Mouse (Mus musculus) left cerebral cortex, adult 2 months (tissue): Measurements from ENCODE around the gene Ppa2. TPM values are rescaled to one million over a fixed set of nuclear protein-coding genes. Genes with fewer than 3 reads are reported as not detected.
A peak's percentile ranks its signal among the peaks of the same experiment; 100 is the strongest.

ENCODE experiments used
- DNase-seq, 2 experiments: peaks; one replicate each; pipeline ENCODE4 v3.0.0; 2021 to 2022; ENCODE audit warnings: low spot score in 2 of 2, mixed read lengths in 1 of 2; ENCODE audit errors: extremely low spot score in 1 of 2
- H3K27ac ChIP-seq: fragments of 200-600 bp; 2 replicates; pipeline ENCODE4 v1.8.1; 2022
- H3K4me3 ChIP-seq: fragments of 200-600 bp; 2 replicates; pipeline ENCODE4 v1.8.1; 2022
- CTCF ChIP-seq: fragments of 200-600 bp; IDR thresholded peaks from 2 replicates; pipeline ENCODE4 v1.8.1; 2022; ENCODE audit warnings: antibody characterized with exemption, mild to moderate bottlenecking, moderate library complexity
- intact Hi-C: fragments of 180-260 bp; cut with DNase I; formaldehyde crosslinking; loops from one replicate; pipeline ENCODE4 v1.15.1; 2025
- long read RNA-seq, 2 experiments: library from polyadenylated mRNA; stranded (forward); transcript quantifications; one replicate each; pipeline ENCODE4 v2.0.0; 2021; ENCODE audit warnings: borderline mapping rate in 2 of 2
- total RNA-seq, 2 experiments: library from RNA; stranded (reverse); gene quantifications; 2 replicates each; pipeline ENCODE4 v1.2.3; 2021

Ppa2 gene
- total RNA-seq: 10 to 100 TPM; 50.0 to 52.5 TPM
- long read RNA-seq, experiment 1, transcript Ppa2-201 (12 exons, 1,226 nt): major isoform, 25 of 32 reads
- long read RNA-seq, experiment 1, partial matches to known transcripts: 1 of 32 reads
- long read RNA-seq, experiment 1, other reads (novel, unspliced or antisense): 5 of 32 reads
- long read RNA-seq, experiment 2, transcript Ppa2-201 (12 exons, 1,226 nt): major isoform, 21 of 27 reads
- long read RNA-seq, experiment 2, partial matches to known transcripts: 0 of 27 reads
- long read RNA-seq, experiment 2, other reads (novel, unspliced or antisense): 5 of 27 reads

DNA sequence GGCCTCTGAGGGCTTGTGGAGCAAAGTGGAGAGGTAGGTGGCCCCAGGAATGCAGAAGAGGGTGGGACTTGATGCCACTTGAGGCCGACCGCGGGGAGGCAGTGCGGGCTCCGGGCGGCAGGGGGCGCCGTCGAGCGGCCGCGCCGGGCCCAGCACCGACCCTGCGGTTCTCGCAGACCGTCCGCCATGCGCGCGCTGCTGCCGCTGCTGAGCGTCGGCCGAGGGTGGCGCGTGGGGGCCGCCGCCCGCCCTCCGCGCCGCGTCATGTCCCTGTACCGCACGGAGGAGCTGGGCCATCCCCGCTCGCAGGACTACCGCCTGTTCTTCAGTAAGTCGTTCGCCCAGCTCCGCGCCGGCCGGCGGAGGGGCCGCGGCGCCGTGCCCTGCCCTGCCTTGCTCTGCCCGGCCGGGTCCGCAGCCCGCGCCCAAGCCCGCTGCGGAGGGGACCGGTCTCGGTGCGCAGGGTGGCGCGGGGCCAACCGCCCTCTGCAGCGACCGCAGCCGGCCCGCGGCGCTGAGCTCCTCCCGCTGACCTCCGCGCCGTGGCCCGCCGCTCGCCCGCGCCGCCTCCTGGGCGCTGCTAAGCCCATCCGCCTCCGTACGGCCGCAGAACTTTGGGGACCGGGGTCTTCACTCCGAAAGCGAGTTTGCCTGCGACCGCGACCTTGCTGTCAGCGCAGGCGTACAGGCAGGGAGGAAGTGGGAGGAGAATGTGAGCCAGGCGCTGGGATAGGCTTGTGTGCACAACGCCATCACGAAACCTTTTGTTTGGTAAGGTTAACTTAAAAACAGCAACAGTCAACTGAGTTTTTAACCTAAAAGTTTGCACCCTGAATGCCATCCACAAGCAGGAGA is at the start of gene Ppa2:
Ppa2 (plus strand) TSS at position 157 of the 855 bp plus-strand sequence.
- DNase-seq: peak; percentile 79 to 85
- intact Hi-C loops: loop anchor here (1.0 to 10.0 kb wide), 6 partner anchors 219 to 1317 kb away; partner anchors contain the start of gene Ints12
- Histone ChIP-seq H3K27ac (peak within 1 kb of the TSS; percentile 92), H3K4me3 (peak within 1 kb of the TSS; percentile 58)
- TF ChIP-seq CTCF: peak; percentile 93

DNA sequence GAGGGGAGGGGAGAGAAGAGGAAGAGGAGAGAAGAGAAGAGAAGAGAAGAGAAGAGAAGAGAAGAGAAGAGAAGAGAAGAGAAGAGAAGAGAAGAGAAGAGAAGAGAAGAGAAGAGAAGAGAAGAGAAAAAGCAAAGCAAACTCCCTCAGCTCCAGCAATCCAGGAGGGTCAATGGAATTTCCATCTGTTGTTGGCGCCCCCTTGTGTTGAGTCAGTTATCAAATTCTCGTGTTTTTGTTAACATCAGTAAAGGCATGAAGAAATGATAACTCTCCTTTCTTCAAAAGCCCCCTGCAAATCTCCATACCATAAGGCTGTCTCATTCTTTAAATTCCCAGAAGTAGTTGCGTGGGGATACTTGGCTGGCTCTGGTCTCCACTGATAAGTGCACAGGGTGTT is 38.0 kb upstream of the Ppa2 start:
- Histone ChIP-seq H3K4me3 (no peak overlapping the region), H3K27ac (no peak overlapping the region)
- intact Hi-C loops: loop anchor here (1.0 to 5.0 kb wide), 4 partner anchors 140 to 525 kb away; no protein-coding TSS in a partner anchor
- TF ChIP-seq CTCF: peak; percentile 77
- peak; percentile 76 to 84 for DNase-seq

DNA sequence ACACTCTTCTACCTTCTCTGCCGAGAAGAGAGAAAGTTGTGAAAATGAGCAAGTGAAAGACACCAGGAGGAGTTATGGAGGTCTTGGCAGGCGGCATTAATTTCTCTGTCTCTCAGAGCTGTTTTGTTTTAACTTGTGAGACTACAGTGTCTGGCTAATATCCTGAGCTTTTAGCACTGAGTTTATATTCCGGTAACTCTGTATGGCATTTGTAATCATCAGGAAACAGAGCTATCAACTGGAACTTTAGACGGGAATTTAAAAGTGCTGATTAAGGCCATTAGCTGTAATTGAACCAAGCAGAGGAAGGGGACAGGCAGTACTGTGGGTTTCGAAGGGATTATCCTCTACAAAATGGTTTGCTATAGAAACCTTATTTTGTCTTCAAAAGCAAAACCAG is 25.3 kb upstream of the Ppa2 start:
- DNase-seq: no peak
- no peak for TF ChIP-seq CTCF
- Histone ChIP-seq H3K27ac (no peak overlapping the region), H3K4me3 (no peak overlapping the region)
- intact Hi-C loops: no loop called here

DNA sequence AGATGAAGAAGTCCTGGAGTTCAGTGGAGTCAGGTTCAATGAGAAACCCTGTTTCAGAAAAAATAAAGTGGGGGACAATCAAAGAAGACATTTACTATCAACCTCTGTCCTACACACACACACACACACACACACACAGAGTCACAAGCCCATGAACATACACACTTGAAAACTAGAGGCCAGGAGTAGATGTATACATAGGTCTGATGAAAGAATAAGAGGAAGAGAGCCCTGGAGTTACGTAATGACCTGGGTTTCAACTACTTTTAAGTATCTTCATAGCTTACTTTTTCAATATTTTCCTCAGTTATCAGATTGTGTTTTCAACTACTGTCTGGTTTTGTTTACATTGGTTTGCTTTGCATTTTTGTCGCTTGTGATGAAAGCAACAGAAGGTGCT is 21.1 kb upstream of the Ppa2 start:
- no peak for DNase-seq
- intact Hi-C loops: no loop called here
- H3K4me3 ChIP-seq: no peak overlapping the region
- no peak overlapping the region for H3K27ac ChIP-seq
- TF ChIP-seq CTCF: no peak

DNA sequence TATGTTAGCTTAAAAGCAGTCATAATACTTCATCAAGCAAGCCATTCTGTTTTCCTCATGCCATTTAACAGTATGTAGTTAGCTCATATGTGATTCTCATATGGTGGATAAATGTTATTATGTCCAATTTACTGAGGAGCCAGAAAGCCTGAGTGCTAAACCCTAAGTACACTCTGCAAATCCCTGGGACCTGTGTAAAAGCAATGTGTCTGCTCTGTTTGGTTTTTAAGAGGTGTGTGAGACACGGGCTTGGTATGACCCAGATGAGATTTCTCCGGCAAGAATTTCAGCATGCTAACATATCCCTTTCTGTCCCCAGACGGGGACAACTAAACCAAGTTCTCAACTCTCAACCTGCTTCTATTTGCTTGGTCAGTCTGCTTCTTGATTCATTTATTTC is 5.6 kb upstream of the Ppa2 start:
- no peak for DNase-seq
- Histone ChIP-seq H3K4me3 (no peak overlapping the region), H3K27ac (no peak overlapping the region)
- no peak for TF ChIP-seq CTCF
- intact Hi-C loops: no loop called here

DNA sequence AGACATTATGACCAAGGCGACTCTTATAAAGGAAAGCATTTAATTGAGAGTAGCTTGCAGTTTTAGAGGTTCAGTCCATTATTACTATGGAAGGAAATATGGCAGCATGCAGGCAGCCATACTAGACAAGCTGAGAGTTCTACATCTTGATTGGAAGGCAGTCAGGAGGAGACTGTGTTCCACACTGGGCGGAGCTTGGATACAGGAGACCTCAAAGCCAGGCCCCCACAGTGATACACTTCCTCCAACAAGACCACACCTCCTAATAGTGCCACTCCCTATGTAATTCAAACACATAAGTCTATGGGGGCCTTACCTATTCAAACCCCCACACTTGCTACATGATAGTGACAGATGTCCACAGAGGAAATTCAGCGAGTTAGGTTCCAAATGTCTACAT is 1.5 kb upstream of the Ppa2 start:
- H3K27ac ChIP-seq: no peak overlapping the region
- no peak for DNase-seq
- intact Hi-C loops: no loop called here
- TF ChIP-seq CTCF: no peak
- no peak overlapping the region for H3K4me3 ChIP-seq

DNA sequence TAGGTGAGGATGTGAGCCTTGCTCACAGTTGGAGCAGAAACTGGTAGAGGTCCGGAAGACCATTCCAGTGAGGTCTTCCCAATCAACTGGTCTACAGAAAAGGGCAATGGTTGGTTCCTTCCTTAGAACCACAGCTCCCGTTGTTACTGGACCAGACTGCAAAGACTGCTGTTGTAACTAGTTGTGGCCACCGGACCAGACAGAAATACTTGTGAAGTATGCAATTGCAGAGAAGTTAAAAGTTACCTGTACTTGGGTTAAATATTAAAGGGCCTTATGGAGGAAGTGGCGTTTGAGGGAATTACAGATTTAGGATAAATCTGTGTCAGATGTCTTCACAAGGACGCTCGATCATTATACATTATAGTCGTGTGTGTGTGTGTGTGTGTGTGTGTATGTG is 551 bp upstream of the Ppa2 start:
- intact Hi-C loops: no loop called here
- no peak overlapping the region for H3K27ac ChIP-seq
- H3K4me3 ChIP-seq: no peak overlapping the region
- no peak for TF ChIP-seq CTCF
- DNase-seq: no peak

DNA sequence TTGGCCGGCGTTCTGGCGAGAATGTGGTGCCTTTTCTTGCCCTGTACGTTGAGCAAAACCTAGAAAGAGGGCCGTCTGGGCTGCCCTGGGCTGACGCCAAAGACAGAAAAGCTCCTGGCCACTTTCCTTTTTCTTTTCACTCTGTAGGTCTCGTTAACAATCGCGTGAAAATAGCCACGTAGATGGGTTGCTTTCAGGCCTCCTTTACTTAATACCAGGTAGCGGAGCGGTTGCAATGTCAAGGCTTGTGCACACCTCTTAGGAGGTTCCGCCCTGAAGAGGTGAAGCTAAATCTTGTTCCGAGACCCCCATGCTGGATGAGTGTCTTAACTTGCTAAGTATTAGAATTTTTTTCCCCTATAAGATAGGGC is 884 bp downstream of the Ppa2 start:
- TF ChIP-seq CTCF: no peak
- Histone ChIP-seq H3K27ac (peak overlapping the region; percentile 92), H3K4me3 (peak overlapping the region; percentile 58)
- no peak for DNase-seq
- intact Hi-C loops: loop anchor here (1.0 to 10.0 kb wide), 6 partner anchors 219 to 1317 kb away; partner anchors contain the start of gene Ints12

DNA sequence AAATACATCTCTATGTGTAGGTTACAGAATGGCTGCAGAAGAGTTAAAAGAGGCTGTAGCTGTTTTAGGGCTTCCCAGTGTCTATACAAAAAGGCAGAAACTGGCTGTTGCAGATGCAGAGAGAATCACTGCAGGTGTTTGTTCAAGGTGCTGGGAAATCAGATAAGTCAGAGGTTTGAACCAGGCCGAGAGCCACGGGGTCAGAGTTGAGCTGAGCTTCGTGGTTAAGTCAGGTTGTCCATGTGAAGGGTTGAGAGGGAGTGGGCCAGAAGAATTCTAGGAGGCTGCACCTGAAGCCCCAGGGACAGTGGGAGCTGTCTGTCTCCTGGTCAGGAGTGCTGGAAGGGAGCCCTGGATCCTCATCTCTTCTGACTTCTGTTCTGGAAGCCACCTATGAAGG is 2.4 kb downstream of the Ppa2 start:
- H3K4me3 ChIP-seq: no peak overlapping the region
- intact Hi-C loops: loop anchor here (5.0 to 10.0 kb wide), 4 partner anchors 442 to 1315 kb away; no protein-coding TSS in a partner anchor
- no peak overlapping the region for H3K27ac ChIP-seq
- no peak for TF ChIP-seq CTCF
- DNase-seq: no peak

DNA sequence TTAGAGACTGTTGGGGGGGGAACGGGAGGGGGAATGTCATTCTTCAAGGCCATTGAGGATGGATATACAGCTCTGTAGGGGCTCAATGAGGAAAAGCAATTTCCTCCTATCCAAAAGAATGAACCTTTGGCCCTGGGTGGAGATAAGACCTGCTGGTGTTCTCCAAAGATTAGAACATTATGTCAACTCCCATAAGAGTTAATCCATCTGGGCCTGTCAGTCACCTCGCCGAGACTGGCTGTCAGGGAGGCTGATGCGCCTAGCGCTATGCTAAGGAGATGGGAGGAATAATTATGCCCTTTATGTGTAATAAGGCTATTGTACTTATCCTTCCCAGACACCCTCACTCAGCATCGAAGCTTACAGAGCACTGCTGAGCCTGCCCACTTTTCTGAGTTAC is 2.9 kb downstream of the Ppa2 start:
- DNase-seq: no peak
- H3K27ac ChIP-seq: no peak overlapping the region
- no peak overlapping the region for H3K4me3 ChIP-seq
- no peak for TF ChIP-seq CTCF
- intact Hi-C loops: loop anchor here (5.0 to 10.0 kb wide), 4 partner anchors 442 to 1314 kb away; no protein-coding TSS in a partner anchor

DNA sequence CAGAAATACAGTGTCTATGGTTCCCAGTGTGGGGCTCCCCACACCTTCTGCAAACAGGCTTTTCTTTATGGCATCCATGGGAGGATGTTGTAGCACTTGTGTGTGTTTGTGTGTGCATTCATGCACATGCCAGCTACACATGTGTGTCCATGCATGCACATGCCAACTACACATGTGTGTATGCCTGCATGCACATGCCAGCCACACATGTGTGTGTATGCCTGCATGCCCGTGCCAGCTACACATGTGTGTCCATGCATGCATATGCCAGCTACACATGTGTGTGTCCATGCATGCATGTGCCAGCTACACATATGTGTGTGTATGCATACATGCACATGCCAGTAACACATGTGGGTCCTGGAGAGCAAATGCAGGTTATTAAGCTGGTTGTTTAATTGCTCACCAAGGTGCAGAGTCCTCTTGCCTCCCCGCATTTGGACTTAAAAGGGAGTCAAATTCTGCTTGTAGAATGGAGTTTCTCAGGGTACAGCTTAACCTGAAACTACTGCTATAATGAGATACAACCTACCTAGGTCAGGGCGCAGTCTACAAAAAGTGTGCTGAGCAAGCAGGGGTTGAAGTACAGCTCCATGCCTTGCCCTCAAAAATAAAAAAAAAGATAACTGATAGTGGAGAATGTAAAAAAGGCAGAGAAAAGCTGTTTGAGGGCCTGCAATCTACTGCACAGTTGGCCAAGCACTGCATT is 3.7 kb downstream of the Ppa2 start:
- no peak for DNase-seq
- TF ChIP-seq CTCF: no peak
- H3K4me3 ChIP-seq: no peak overlapping the region
- H3K27ac ChIP-seq: no peak overlapping the region
- intact Hi-C loops: loop anchor here (5.0 to 10.0 kb wide), 4 partner anchors 441 to 1314 kb away; no protein-coding TSS in a partner anchor
